14 mouse cellular contexts compared by ENCODE assay signal in the genomic region with DNA sequence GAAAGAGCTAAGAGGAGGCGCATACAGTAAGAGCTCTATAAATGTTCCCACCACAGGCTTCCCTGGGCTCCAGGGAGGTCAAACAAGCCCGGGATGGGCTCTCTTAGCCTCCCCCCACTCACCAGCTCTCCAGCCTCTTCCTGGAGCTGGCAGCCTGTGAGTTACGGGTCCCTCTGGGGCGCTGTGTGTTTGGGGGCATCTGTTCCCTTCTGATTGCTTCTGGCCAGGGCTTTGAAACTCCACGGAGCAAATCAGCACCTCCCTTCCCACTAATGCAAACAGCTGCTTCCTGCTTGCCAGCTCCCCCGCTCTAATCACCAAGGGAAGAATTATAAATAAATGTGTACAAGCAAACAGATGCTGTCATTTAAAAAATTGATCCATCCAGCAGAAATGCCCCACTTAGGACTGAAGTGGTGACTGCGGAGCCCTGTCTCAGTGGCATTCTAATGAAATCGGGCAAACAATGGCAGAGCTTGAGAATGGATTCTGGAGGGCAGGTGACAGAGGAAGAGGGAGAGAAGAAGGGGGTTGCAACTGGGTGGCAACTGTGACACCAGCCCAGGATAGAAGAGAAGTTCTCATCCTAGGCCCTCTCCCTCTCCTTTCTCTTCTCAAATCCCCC. TPM values are rescaled to one million over a fixed set of nuclear protein-coding genes. Genes with fewer than 3 reads are reported as not detected.
DNase-seq lines count a peak whose midpoint lies in the region; ATAC-seq and TF ChIP-seq lines count a peak whose summit lies in the region.
"Had no signal": no experiment of that assay in that cellular context is flagged by ENCODE, and none has a peak within 500 bp of the region (broad histone marks: within the 10 kb centered on the region; RNA-seq: fewer than 3 reads in every experiment).

No protein-coding gene starts in this region.

- no peaks in the 10 kb centered on the region for H3K4me1 ChIP-seq in forebrain, embryonic 14.5 days (ENCODE audit: control insufficient read depth, insufficient read depth, low read length)
- peaks cover 11% of the 10 kb centered on the region; the same call in 1 of the 2 replicates for H3K4me1 ChIP-seq in intestine, postnatal 0 days (replicated peaks; ENCODE audit: control insufficient read depth, insufficient read depth, low read length)
- H3K4me1 ChIP-seq in neural tube, embryonic 11.5 days (ENCODE audit: control insufficient read depth, insufficient read depth, low read length), result no peaks in the 10 kb centered on the region

- H3K4me3 ChIP-seq in layer of hippocampus, adult 2 months, result no peak overlapping the region
- H3K4me3 ChIP-seq in forebrain, embryonic 14.5 days (ENCODE audit: low read depth, low read length), result no peak overlapping the region
- H3K4me3 ChIP-seq in intestine, postnatal 0 days (ENCODE audit: low read depth, low read length), result no peak overlapping the region
- no peak overlapping the region for H3K4me3 ChIP-seq in neural tube, embryonic 11.5 days (ENCODE audit: low read depth, low read length)
- H3K4me3 ChIP-seq: megakaryocyte, embryonic 14.5 days had no signal

- 52% methylated on average over 8 of the region's 8 CpGs for WGBS in forebrain, embryonic 14.5 days
- 44% methylated on average over 8 of the region's 8 CpGs for WGBS in intestine, postnatal 0 days
- WGBS in neural tube, embryonic 11.5 days, result 40% methylated on average over 8 of the region's 8 CpGs

- H3K9ac ChIP-seq in forebrain, embryonic 14.5 days (ENCODE audit: low read length), result 0 out of 2 replicates have a peak overlapping the region, but pooled peaks have one; percentile 7
- no peak overlapping the region for H3K9ac ChIP-seq in intestine, postnatal 0 days (ENCODE audit: low read depth, low read length)
- H3K9ac ChIP-seq in neural tube, embryonic 11.5 days (ENCODE audit: low read length), result no peak overlapping the region

- 0 out of 2 replicates have a peak overlapping the region, but pooled peaks have one; percentile 5 for H3K27ac ChIP-seq in layer of hippocampus, adult 2 months
- H3K27ac ChIP-seq in forebrain, embryonic 14.5 days (ENCODE audit: low read depth, low read length), result 0 out of 2 replicates have a peak overlapping the region, but pooled peaks have one; percentile 0
- peak overlapping the region; percentile 41; the same call in 1 of the 2 replicates for H3K27ac ChIP-seq in intestine, postnatal 0 days (ENCODE audit: low read depth, low read length)
- H3K27ac ChIP-seq in neural tube, embryonic 11.5 days (ENCODE audit: low read depth, low read length), result peak overlapping the region; percentile 21; the same call in 1 of the 2 replicates

- no peak overlapping the region for H3K4me2 ChIP-seq in forebrain, embryonic 14.5 days (ENCODE audit: low read length)
- no peak overlapping the region for H3K4me2 ChIP-seq in intestine, postnatal 0 days (replicated peaks; ENCODE audit: low read depth)
- H3K4me2 ChIP-seq in neural tube, embryonic 11.5 days (ENCODE audit: low read depth), result no peak overlapping the region

- DNase-seq in layer of hippocampus, adult 2 months (ENCODE audit: low spot score in 2 of 2), result no peak
- DNase-seq in layer of hippocampus, adult 11-12 months (ENCODE audit: low spot score), result no peak
- DNase-seq in forebrain, embryonic 14.5 days (ENCODE audit: low spot score), result peak; percentile 20
- DNase-seq in neural tube, embryonic 11.5 days (ENCODE audit: low spot score), result peak; percentile 62
- DNase-seq in layer of hippocampus, adult 18-20 months (ENCODE audit: low spot score in 2 of 2), result no peak
- no peak for DNase-seq in cerebellum, postnatal 36 days
- DNase-seq in frontal cortex, postnatal 14 days (ENCODE audit: low spot score in 2 of 2), result no peak
- DNase-seq: cerebellum, adult 9-11 months; gastrocnemius, postnatal 36 days; kidney, adult 18-20 months; right cerebral cortex, postnatal 14 days; thymus, postnatal 36 days had no signal

- H3K27me3 ChIP-seq in forebrain, embryonic 14.5 days (replicated peaks; ENCODE audit: control insufficient read depth, insufficient read depth, low read length), result no peaks in the 10 kb centered on the region
- no peaks in the 10 kb centered on the region for H3K27me3 ChIP-seq in intestine, postnatal 0 days (replicated peaks; ENCODE audit: control insufficient read depth, insufficient read depth, low read length)
- H3K27me3 ChIP-seq in neural tube, embryonic 11.5 days (ENCODE audit: control insufficient read depth, insufficient read depth, low read length), result no peaks in the 10 kb centered on the region

- no peaks in the 10 kb centered on the region; the same call in 1 of the 2 replicates for H3K9me3 ChIP-seq in forebrain, embryonic 14.5 days (replicated peaks; ENCODE audit: control insufficient read depth, low read length)
- no peaks in the 10 kb centered on the region for H3K9me3 ChIP-seq in intestine, postnatal 0 days (ENCODE audit: control insufficient read depth)
- no peaks in the 10 kb centered on the region for H3K9me3 ChIP-seq in neural tube, embryonic 11.5 days (ENCODE audit: control insufficient read depth, low read length)

- TF ChIP-seq CTCF in layer of hippocampus, adult 2 months (conservative IDR thresholded peaks at IDR 0.05), result no peak
- TF ChIP-seq CTCF in intestine, postnatal 0 days (IDR thresholded peaks at IDR 0.05; ENCODE audit: low read depth), result no peak

- H3K36me3 ChIP-seq in forebrain, embryonic 14.5 days (ENCODE audit: control insufficient read depth, insufficient read depth, low read length), result no peaks in the 10 kb centered on the region
- H3K36me3 ChIP-seq in intestine, postnatal 0 days (ENCODE audit: control insufficient read depth, insufficient read depth), result no peaks in the 10 kb centered on the region
- H3K36me3 ChIP-seq in neural tube, embryonic 11.5 days (ENCODE audit: control insufficient read depth, insufficient read depth, low read length), result no peaks in the 10 kb centered on the region

- ATAC-seq in forebrain, embryonic 14.5 days, result peak; percentile 42; the same call in 1 of the 2 replicates
- ATAC-seq in intestine, postnatal 0 days, result no peak
- peak; percentile 68; the same call in 1 of the 2 replicates for ATAC-seq in neural tube, embryonic 11.5 days (ENCODE audit: insufficient read depth, low FRiP score, low TSS enrichment)

RNA-seq across cellular contexts. Expression of a gene that starts 9.7 kb away (rescaled TPM):
- 1 to 10 TPM; 3.8 to 4.5 TPM for total RNA-seq in layer of hippocampus, adult 2 months (2021)
- polyA plus RNA-seq in forebrain, embryonic 14.5 days (2014; fragmentation: Nextera tagmentation; extraction: Ambion mirVana), result 5.2 TPM in 2 replicates
- polyA plus RNA-seq in intestine, postnatal 0 days (2015; fragmentation: Nextera tagmentation; extraction: Ambion mirVana), result 3.3 and 3.5 TPM in 2 replicates
- polyA plus RNA-seq in neural tube, embryonic 11.5 days (2014; fragmentation: Nextera tagmentation; extraction: Ambion mirVana), result 10.8 and 11.2 TPM in 2 replicates
- 1 to 10 TPM; 3.2 to 4.8 TPM for total RNA-seq in layer of hippocampus, adult 18-20 months (2021)

RNA-seq across cellular contexts. Expression of a gene that starts 56.6 kb away (rescaled TPM):
- total RNA-seq in layer of hippocampus, adult 2 months (2021), result 10 to 100 TPM; 16.0 to 16.4 TPM
- 129 and 149 TPM in 2 replicates for polyA plus RNA-seq in forebrain, embryonic 14.5 days (2014; fragmentation: Nextera tagmentation; extraction: Ambion mirVana)
- 84.5 and 87.9 TPM in 2 replicates for polyA plus RNA-seq in intestine, postnatal 0 days (2015; fragmentation: Nextera tagmentation; extraction: Ambion mirVana)
- 119 TPM in 2 replicates for polyA plus RNA-seq in neural tube, embryonic 11.5 days (2014; fragmentation: Nextera tagmentation; extraction: Ambion mirVana)
- 10 to 100 TPM; 14.2 to 15.9 TPM for total RNA-seq in layer of hippocampus, adult 18-20 months (2021)

Comparison
In these comparisons a context has a peak if more than half of its experiments do, and no peak if none do; other contexts are left out.
1. DNase-seq: peak in forebrain, embryonic 14.5 days (single experiment) and neural tube, embryonic 11.5 days (single experiment); none in layer of hippocampus, adult 2 months (0 of 2), layer of hippocampus, adult 11-12 months (single experiment), layer of hippocampus, adult 18-20 months (0 of 2), cerebellum, postnatal 36 days (0 of 2) and frontal cortex, postnatal 14 days (0 of 2).
2. Peak in every context shown above with its lines, with median percentiles within 50 percentile points of each other: H3K27ac ChIP-seq.